Comparison of ENCODE assay signal across 8 mouse cellular contexts in genomic region chr9:75407803-75408202, GRCm38 (mm10). TPM values are rescaled to one million over a fixed set of nuclear protein-coding genes. Genes with fewer than 3 reads are reported as not detected.
A peak's percentile ranks its signal among the peaks of the same experiment; 100 is the strongest.
DNase-seq lines count a peak whose midpoint lies in the region; ATAC-seq lines count a peak whose summit lies in the region.

No protein-coding gene starts in this region.

- ATAC-seq in CD4-positive, CD25-positive, alpha-beta regulatory T cell, adult 4 months: peak; percentile 5
- ATAC-seq in kidney, embryonic 16.5 days (ENCODE audit: low FRiP score, low TSS enrichment): no peak
- no peak for ATAC-seq in lung, embryonic 15.5 days (ENCODE audit: borderline replicate concordance, extremely low read depth, low FRiP score, low TSS enrichment)
- no peak for ATAC-seq in cerebellum, adult (ENCODE audit: insufficient number of reproducible peaks, low FRiP score, low TSS enrichment)

- H3K27me3 ChIP-seq in kidney, embryonic 16.5 days (ENCODE audit: insufficient read depth, low read length): no peaks in the 10 kb centered on the region
- H3K27me3 ChIP-seq in lung, embryonic 15.5 days: no peaks in the 10 kb centered on the region

- peak overlapping the region; percentile 82 for H3K4me2 ChIP-seq in kidney, embryonic 16.5 days (replicated peaks; ENCODE audit: low read depth, low read length)
- peak overlapping the region; percentile 72 for H3K4me2 ChIP-seq in lung, embryonic 15.5 days

- no peaks in the 10 kb centered on the region for H3K9me3 ChIP-seq in kidney, embryonic 16.5 days (ENCODE audit: low read length)
- H3K9me3 ChIP-seq in lung, embryonic 15.5 days: no peaks in the 10 kb centered on the region

- peaks cover 37% of the 10 kb centered on the region for H3K4me1 ChIP-seq in kidney, embryonic 16.5 days (ENCODE audit: insufficient read depth, low read length)
- peaks cover 26% of the 10 kb centered on the region for H3K4me1 ChIP-seq in lung, embryonic 15.5 days

- peak; percentile 92 for DNase-seq in 3T3-L1 (ENCODE audit: low read depth, low spot score)
- peak; percentile 60 for DNase-seq in embryo, embryonic 10.5 days (ENCODE audit: low spot score)
- peak; percentile 50 to 53 for DNase-seq in heart, adult 9 months (ENCODE audit: low spot score in 2 of 2)
- DNase-seq in right cerebral cortex, postnatal 10 days (ENCODE audit: low spot score in 2 of 2): peak; percentile 56 to 57

- H3K9ac ChIP-seq in kidney, embryonic 16.5 days (replicated peaks; ENCODE audit: low read length): peak overlapping the region; percentile 57
- H3K9ac ChIP-seq in lung, embryonic 15.5 days: 0 out of 2 replicates have a peak overlapping the region, but pooled peaks have one; percentile 0

- 0 out of 2 replicates have a peak overlapping the region, but pooled peaks have one; percentile 34 for H3K27ac ChIP-seq in kidney, embryonic 16.5 days (ENCODE audit: low read length)
- no peak overlapping the region for H3K27ac ChIP-seq in lung, embryonic 15.5 days

- 12% methylated on average over 10 of the region's 10 CpGs for WGBS in kidney, embryonic 16.5 days
- WGBS in lung, embryonic 15.5 days: 9% methylated on average over 10 of the region's 10 CpGs

- H3K4me3 ChIP-seq in kidney, embryonic 16.5 days (ENCODE audit: low read length): peak overlapping the region; percentile 35
- H3K4me3 ChIP-seq in lung, embryonic 15.5 days: peak overlapping the region; percentile 86

- H3K36me3 ChIP-seq in kidney, embryonic 16.5 days (ENCODE audit: insufficient read depth, low read length): no peaks in the 10 kb centered on the region
- no peaks in the 10 kb centered on the region for H3K36me3 ChIP-seq in lung, embryonic 15.5 days

RNA-seq across cellular contexts. Expression of gene Mapk6, which starts 2.0 kb away (rescaled TPM):
- polyA plus RNA-seq in CD4-positive, CD25-positive, alpha-beta regulatory T cell, adult 4 months (2017; shearing (Covaris generic)): 10 to 100 TPM; 31.1 to 45.6 TPM
- 55.0 and 61.9 TPM in 2 replicates for polyA plus RNA-seq in kidney, embryonic 16.5 days (2015; fragmentation: Nextera tagmentation; extraction: Ambion mirVana)
- polyA plus RNA-seq in lung, embryonic 15.5 days (2015; fragmentation: Nextera tagmentation; extraction: Ambion mirVana): 45.0 and 49.7 TPM in 2 replicates

RNA-seq across cellular contexts. Expression of gene Leo1, which starts 33.5 kb away (rescaled TPM):
- 10 to 100 TPM; 31.7 to 40.8 TPM for polyA plus RNA-seq in CD4-positive, CD25-positive, alpha-beta regulatory T cell, adult 4 months (2017; shearing (Covaris generic))
- polyA plus RNA-seq in kidney, embryonic 16.5 days (2015; fragmentation: Nextera tagmentation; extraction: Ambion mirVana): 40.1 and 43.1 TPM in 2 replicates
- 37.3 and 38.1 TPM in 2 replicates for polyA plus RNA-seq in lung, embryonic 15.5 days (2015; fragmentation: Nextera tagmentation; extraction: Ambion mirVana)
